Mouse (Mus musculus) kidney, adult 2 months (tissue): Measurements from ENCODE around the gene Timm29.

Experiments used
- CTCF ChIP-seq: fragments of 200-500 bp; conservative IDR thresholded peaks from 2 replicates; pipeline ENCODE4 v1.5.1; 2011; ENCODE audit warnings: low read depth, mild to moderate bottlenecking, control low read depth, low read length, moderate library complexity, mixed read lengths; ENCODE audit not compliant: insufficient read depth, insufficient read length
- POLR2A ChIP-seq: fragments of 200-500 bp; IDR thresholded peaks from one replicate; pipeline ENCODE4 v1.6.1; 2011; ENCODE audit warnings: low read depth, low read length, control low read depth

DNA sequence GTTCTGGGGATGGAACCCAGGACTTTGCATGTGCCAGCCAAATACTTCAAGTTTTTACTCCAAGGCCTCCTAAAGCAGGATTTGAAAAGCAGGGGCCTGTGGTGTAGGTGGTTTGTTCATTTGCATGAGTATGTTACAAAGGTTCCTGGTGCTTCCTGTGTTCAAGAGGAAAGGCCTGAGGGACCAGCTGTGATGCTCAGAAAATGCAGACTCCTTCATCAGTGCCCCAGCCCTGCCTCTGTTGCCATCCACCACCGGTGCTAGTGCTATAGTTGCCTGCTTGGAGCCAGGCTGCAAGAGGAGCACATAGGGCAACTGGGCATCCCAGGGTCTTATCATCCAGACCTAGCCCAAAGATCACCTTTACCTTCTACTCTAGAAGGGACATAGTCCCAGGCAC, 26.0 kb upstream of the Timm29 start:
- TF ChIP-seq CTCF: no peak
- no peak for TF ChIP-seq POLR2A
